Mouse (Mus musculus) kidney, embryonic 15.5 days (tissue): ENCODE measurements at regions not wholly inside any gene's neighbourhood (a gene's known extent, or its start where the extent isn't known, plus 50 kb on each side); places are given as distances from the start of the nearest gene placed in this dataset.
"Not testable (repeated sequence)": the region's sequence is repeated elsewhere in the genome, so short reads cannot be mapped to it uniquely, and the experiment has no call there.

Source experiments
- ATAC-seq: fragments of 200-750 bp; cut with Nextera tagmentation; replicated peaks from 2 replicates; pipeline ENCODE4 v1.8.0; 2017; ENCODE audit warnings: moderate TSS enrichment; ENCODE audit not compliant: low FRiP score
- H3K27ac ChIP-seq: fragments of 300-500 bp; sonication (generic); 2 replicates; pipeline ENCODE4 v1.5.1; 2015; ENCODE audit warnings: mild to moderate bottlenecking, inconsistent platforms
- H3K27me3 ChIP-seq: fragments of 300-500 bp; sonication (generic); 2 replicates; pipeline ENCODE4 v1.6.1; 2015; ENCODE audit warnings: inconsistent platforms
- H3K36me3 ChIP-seq: fragments of 300-500 bp; sonication (generic); 2 replicates; pipeline ENCODE4 v1.6.1; 2015; ENCODE audit warnings: inconsistent platforms
- H3K4me1 ChIP-seq: fragments of 300-500 bp; sonication (generic); 2 replicates; pipeline ENCODE4 v1.6.1; 2015; ENCODE audit warnings: inconsistent platforms
- H3K4me2 ChIP-seq: fragments of 300-500 bp; sonication (generic); 2 replicates; pipeline ENCODE4 v1.6.1; 2015; ENCODE audit warnings: moderate library complexity, mild to moderate bottlenecking, inconsistent platforms
- H3K4me3 ChIP-seq: fragments of 300-500 bp; sonication (generic); replicated peaks from 2 replicates; pipeline ENCODE4 v1.5.1; 2015; ENCODE audit warnings: mild to moderate bottlenecking, inconsistent platforms
- H3K9ac ChIP-seq: fragments of 300-500 bp; sonication (generic); 2 replicates; pipeline ENCODE4 v1.6.1; 2015; ENCODE audit warnings: mild to moderate bottlenecking, inconsistent platforms
- H3K9me3 ChIP-seq: fragments of 300-500 bp; sonication (generic); replicated peaks from 2 replicates; pipeline ENCODE4 v1.6.1; 2016; ENCODE audit warnings: inconsistent platforms
- WGBS: fragments of 180-500 bp; shearing (Covaris S2); methylation state at CpG from one replicate; pipeline ENCODE4 v1.1.7; 2015; ENCODE audit warnings: mixed read lengths; 5-methylcytosine and 5-hydroxymethylcytosine counted together

GRCm38 (mm10) chr9:85637274-85637673 lies 111.9 kb downstream of the Ibtk start:
- H3K4me1 ChIP-seq, result no peaks in the 10 kb centered on the region
- no peaks in the 10 kb centered on the region for H3K9me3 ChIP-seq
- no peaks in the 10 kb centered on the region for H3K36me3 ChIP-seq
- no peak overlapping the region for H3K4me3 ChIP-seq
- no peak overlapping the region for H3K27ac ChIP-seq
- H3K27me3 ChIP-seq, result no peaks in the 10 kb centered on the region
- H3K4me2 ChIP-seq, result no peak overlapping the region
- ATAC-seq, result no peak
- 66% methylated on average over 3 of the region's 3 CpGs for WGBS
- H3K9ac ChIP-seq, result no peak overlapping the region

DNA sequence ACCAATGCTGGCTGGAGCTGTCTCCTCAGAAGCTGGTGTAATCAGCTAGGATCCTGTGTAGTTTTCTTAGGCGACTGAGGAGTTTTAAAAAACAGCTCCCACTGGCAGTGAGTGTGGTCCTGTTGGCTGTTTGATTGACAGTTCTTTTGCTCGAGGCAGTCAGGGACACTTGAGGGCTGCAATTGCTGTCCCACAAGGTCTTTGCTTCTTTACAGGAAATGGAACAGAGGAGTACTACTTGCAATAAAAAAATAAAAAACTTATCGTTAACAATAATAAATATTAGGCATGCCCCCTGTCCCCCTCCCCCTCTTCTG lies 113.0 kb downstream of the Ibtk start:
- H3K4me1 ChIP-seq, result no peaks in the 10 kb centered on the region
- H3K9me3 ChIP-seq, result no peaks in the 10 kb centered on the region
- 65% methylated on average over 3 of the region's 3 CpGs for WGBS
- no peak overlapping the region for H3K4me2 ChIP-seq
- H3K4me3 ChIP-seq, result no peak overlapping the region
- no peaks in the 10 kb centered on the region for H3K27me3 ChIP-seq
- no peaks in the 10 kb centered on the region for H3K36me3 ChIP-seq
- H3K9ac ChIP-seq, result no peak overlapping the region
- H3K27ac ChIP-seq, result no peak overlapping the region
- no peak for ATAC-seq

GRCm38 (mm10) chr9:85635438-85636130 lies 113.5 kb downstream of the Ibtk start:
- 93% methylated on average over 12 of the region's 12 CpGs for WGBS
- ATAC-seq, result no peak

DNA sequence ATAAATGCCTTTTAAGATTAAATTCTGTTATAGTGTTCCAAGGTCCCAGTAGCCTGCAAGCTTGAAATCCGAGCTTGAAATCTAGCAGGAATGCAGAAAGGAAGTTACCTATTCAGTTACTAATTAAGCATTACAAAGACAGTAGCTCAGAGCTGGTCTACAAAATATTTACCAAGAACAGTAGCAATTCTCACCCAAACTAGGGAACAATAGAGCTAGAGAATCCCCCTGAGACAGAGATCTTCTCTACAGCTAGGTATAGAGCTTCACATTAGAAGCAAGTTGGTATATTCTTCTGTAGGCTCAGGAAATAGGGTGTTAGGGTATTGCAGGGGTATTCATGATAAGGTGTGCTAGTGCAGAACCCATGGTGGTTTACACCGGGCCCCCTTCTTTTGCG lies 114.3 kb downstream of the Ibtk start:
- H3K9me3 ChIP-seq, H3K4me2 ChIP-seq, ATAC-seq, H3K36me3 ChIP-seq, H3K27me3 ChIP-seq, H3K9ac ChIP-seq, H3K4me1 ChIP-seq, H3K27ac ChIP-seq, H3K4me3 ChIP-seq: not testable (repeated sequence)
- 78% methylated on average over 3 of the region's 3 CpGs for WGBS

More at GRCm38 (mm10) chr9:85635438-85636130, 113.5 kb downstream of the Ibtk start:
- Histone ChIP-seq H3K4me1 (no peaks in the 10 kb centered on the region), H3K9ac (no peak overlapping the region), H3K4me3 (no peak overlapping the region), H3K27ac (no peak overlapping the region), H3K9me3 (no peaks in the 10 kb centered on the region), H3K36me3 (no peaks in the 10 kb centered on the region), H3K4me2 (no peak overlapping the region), H3K27me3 (no peaks in the 10 kb centered on the region)

- WGBS, result 74% methylated on average over 3 of the region's 3 CpGs
- ATAC-seq, result no peak
Measured at GRCm38 (mm10) chr9:85617972-85618371, 131.2 kb downstream of the Ibtk start.

GRCm38 (mm10) chr9:85617177-85617777 lies 131.9 kb downstream of the Ibtk start:
- Histone ChIP-seq H3K9ac (no peak overlapping the region), H3K27ac (peak overlapping the region; percentile 62), H3K9me3 (no peaks in the 10 kb centered on the region), H3K4me3 (no peak overlapping the region), H3K36me3 (no peaks in the 10 kb centered on the region), H3K27me3 (no peaks in the 10 kb centered on the region), H3K4me2 (no peak overlapping the region), H3K4me1 (peaks cover 16% of the 10 kb centered on the region)
- peak; percentile 92 for ATAC-seq
- 41% methylated on average over 2 of the region's 2 CpGs for WGBS

More at GRCm38 (mm10) chr9:85617972-85618371, 131.2 kb downstream of the Ibtk start:
- Histone ChIP-seq H3K4me3 (no peak overlapping the region), H3K36me3 (no peaks in the 10 kb centered on the region), H3K27ac (no peak overlapping the region), H3K27me3 (no peaks in the 10 kb centered on the region), H3K4me1 (peaks cover 16% of the 10 kb centered on the region), H3K4me2 (no peak overlapping the region), H3K9ac (no peak overlapping the region), H3K9me3 (no peaks in the 10 kb centered on the region)

DNA sequence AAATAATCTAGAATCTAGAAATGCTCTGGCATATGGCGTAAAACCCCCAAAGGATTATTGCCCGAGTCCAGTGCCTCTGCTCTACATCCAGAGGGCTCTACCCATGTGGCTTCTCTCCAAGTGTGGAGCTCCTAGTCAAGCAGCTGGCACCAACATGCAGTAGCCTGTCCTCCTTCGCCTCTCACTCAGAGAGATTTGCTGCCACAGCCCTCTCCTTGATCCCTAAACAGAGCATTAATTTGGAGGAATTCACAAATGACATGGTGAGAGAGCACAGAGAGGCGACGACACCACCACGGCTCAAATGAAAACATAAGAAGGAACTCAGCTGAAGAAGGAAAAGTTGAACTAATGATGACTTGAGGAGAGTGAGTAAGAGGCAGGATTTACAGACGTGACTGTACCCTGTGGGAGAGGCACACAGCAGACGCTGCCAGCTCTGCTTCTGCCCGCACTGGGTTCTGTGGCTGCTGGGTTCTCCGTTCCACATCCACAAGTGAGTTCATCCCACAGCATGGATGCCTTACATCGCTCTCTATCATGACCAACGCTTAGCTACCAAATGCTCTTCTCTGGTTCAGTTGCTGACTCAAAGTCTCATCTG lies 132.8 kb downstream of the Ibtk start:
- 54% methylated on average over 12 of the region's 12 CpGs for WGBS
- Histone ChIP-seq H3K36me3 (no peaks in the 10 kb centered on the region), H3K4me3 (no peak overlapping the region), H3K4me2 (0 out of 2 replicates have a peak overlapping the region, but pooled peaks have one; percentile 16), H3K9ac (no peak overlapping the region), H3K4me1 (peaks cover 16% of the 10 kb centered on the region), H3K9me3 (no peaks in the 10 kb centered on the region), H3K27ac (0 out of 2 replicates have a peak overlapping the region, but pooled peaks have one; percentile 45), H3K27me3 (no peaks in the 10 kb centered on the region)
- peak; percentile 73 for ATAC-seq

DNA sequence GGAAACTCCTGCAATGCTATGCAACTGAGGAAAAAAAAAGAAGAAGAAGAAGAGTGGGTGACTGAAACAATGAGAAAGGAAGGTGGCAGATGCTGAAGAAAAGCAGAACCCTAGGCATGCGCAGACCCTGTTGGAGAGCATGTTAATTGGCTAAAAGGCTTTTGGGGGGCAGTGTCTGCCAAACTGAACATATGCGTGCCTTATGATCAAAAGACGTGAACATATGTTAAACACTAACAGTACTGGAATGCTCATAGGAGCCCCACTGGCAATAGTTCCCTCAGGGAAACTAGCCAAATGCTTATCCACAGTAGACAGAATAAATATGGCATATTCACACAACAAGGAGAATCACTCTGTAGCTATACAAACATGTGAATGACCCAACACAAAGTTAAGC lies 140.0 kb downstream of the Ibtk start:
- ATAC-seq, result no peak
- Histone ChIP-seq H3K4me1 (no peaks in the 10 kb centered on the region), H3K9ac (no peak overlapping the region), H3K36me3 (no peaks in the 10 kb centered on the region), H3K27ac (no peak overlapping the region), H3K4me3 (no peak overlapping the region), H3K4me2 (no peak overlapping the region), H3K27me3 (no peaks in the 10 kb centered on the region), H3K9me3 (no peaks in the 10 kb centered on the region)
- WGBS, result 92% methylated on average over 3 of the region's 3 CpGs

GRCm38 (mm10) chr9:85596959-85597358 lies 152.2 kb downstream of the Ibtk start:
- no peak overlapping the region for H3K4me2 ChIP-seq
- 43% methylated on average over 2 of the region's 2 CpGs for WGBS
- ATAC-seq, result no peak
- H3K27me3 ChIP-seq, result no peaks in the 10 kb centered on the region
- H3K4me1 ChIP-seq, result no peaks in the 10 kb centered on the region
- H3K36me3 ChIP-seq, result no peaks in the 10 kb centered on the region
- H3K9me3 ChIP-seq, result no peaks in the 10 kb centered on the region
- H3K4me3 ChIP-seq, result no peak overlapping the region
- no peak overlapping the region for H3K27ac ChIP-seq
- H3K9ac ChIP-seq, result no peak overlapping the region

DNA sequence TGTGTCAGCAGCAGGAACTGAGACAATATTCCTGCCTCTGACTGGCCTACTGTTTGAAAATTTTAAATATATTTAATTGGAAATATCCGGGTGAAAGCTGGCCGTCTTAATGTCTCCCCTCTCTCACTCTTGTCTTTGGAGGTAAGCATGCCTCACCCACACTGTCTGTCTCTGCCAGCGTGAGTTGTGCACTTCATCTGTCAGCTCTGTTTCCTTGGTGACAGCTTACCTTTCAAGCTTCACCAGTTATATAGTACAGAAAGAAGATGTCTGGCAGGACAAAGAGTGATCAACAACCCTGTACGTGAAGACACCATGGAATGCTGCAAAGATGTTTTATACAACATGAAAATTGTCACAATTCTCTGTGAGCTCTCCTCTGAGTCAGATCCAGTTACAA lies 155.3 kb downstream of the Ibtk start:
- WGBS, result 72% methylated on average over 4 of the region's 4 CpGs
- no peak overlapping the region for H3K9ac ChIP-seq
- no peak overlapping the region for H3K4me2 ChIP-seq
- no peaks in the 10 kb centered on the region for H3K36me3 ChIP-seq
- H3K4me3 ChIP-seq, result no peak overlapping the region
- no peaks in the 10 kb centered on the region for H3K9me3 ChIP-seq
- H3K4me1 ChIP-seq, result no peaks in the 10 kb centered on the region
- H3K27me3 ChIP-seq, result no peaks in the 10 kb centered on the region
- H3K27ac ChIP-seq, result no peak overlapping the region
- ATAC-seq, result no peak

DNA sequence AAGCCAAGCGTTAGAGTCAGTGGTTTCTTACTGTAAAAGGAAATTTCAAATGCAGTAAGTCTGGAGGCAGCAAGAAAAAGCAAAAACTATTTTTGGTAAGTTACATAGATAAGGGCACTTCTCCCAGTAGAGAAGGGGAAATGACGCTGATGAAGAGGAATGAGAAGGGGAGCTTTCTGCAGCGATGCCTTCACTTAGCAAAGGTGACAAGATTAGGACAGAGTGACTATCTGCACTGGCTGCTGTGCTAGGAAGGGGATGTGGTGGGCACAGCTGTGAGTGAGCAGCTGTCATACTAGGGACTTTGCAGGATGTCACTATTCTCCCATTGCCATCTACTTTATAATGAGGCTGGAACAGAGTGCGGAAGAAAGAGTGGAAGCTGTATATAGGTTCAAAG lies 156.5 kb downstream of the Ibtk start:
- no peak for ATAC-seq
- Histone ChIP-seq H3K27ac (no peak overlapping the region), H3K27me3 (no peaks in the 10 kb centered on the region), H3K4me1 (no peaks in the 10 kb centered on the region), H3K9ac (no peak overlapping the region), H3K4me3 (no peak overlapping the region), H3K4me2 (no peak overlapping the region), H3K9me3 (no peaks in the 10 kb centered on the region), H3K36me3 (no peaks in the 10 kb centered on the region)
- WGBS, result 81% methylated on average over 4 of the region's 4 CpGs

GRCm38 (mm10) chr9:85589210-85589609 lies 159.9 kb downstream of the Ibtk start:
- no peak for ATAC-seq

More at GRCm38 (mm10) chr9:85589210-85589609, 159.9 kb downstream of the Ibtk start:
- H3K27ac ChIP-seq, result no peak overlapping the region
- H3K36me3 ChIP-seq, result no peaks in the 10 kb centered on the region
- no peaks in the 10 kb centered on the region for H3K9me3 ChIP-seq
- WGBS, result 87% methylated on average over 3 of the region's 3 CpGs
- no peaks in the 10 kb centered on the region for H3K27me3 ChIP-seq
- H3K4me2 ChIP-seq, result no peak overlapping the region
- H3K4me3 ChIP-seq, result no peak overlapping the region
- no peak overlapping the region for H3K9ac ChIP-seq
- no peaks in the 10 kb centered on the region for H3K4me1 ChIP-seq
